Mouse (Mus musculus) liver, postnatal 0 days (tissue): ENCODE measurements around the gene Exog. TPM values are rescaled to one million over a fixed set of nuclear protein-coding genes. Genes with fewer than 3 reads are reported as not detected.

ENCODE experiments used
- ATAC-seq: fragments of 200-750 bp; cut with Nextera tagmentation; 2 replicates; pipeline ENCODE4 v1.8.0; 2017; ENCODE audit warnings: mild to moderate bottlenecking, moderate library complexity
- DNase-seq: peaks from one replicate; pipeline ENCODE4 v3.0.0-alpha.2; 2016
- H3K27ac ChIP-seq: fragments of 300-500 bp; sonication (generic); 2 replicates; pipeline ENCODE4 v1.5.1; 2014; ENCODE audit warnings: antibody characterized with exemption, moderate library complexity, mild to moderate bottlenecking, low read depth
- H3K27me3 ChIP-seq: fragments of 300-500 bp; sonication (generic); 2 replicates; pipeline ENCODE4 v1.6.1; 2014; ENCODE audit warnings: low read length, control low read depth, mixed read lengths; ENCODE audit not compliant: insufficient read depth
- H3K36me3 ChIP-seq: fragments of 300-500 bp; sonication (generic); replicated peaks from 2 replicates; pipeline ENCODE4 v1.6.1; 2014; ENCODE audit warnings: mild to moderate bottlenecking, control low read depth, low read length, moderate library complexity, mixed read lengths; ENCODE audit not compliant: insufficient read depth
- H3K4me1 ChIP-seq: fragments of 300-500 bp; sonication (generic); 2 replicates; pipeline ENCODE4 v1.6.1; 2014; ENCODE audit warnings: antibody characterized with exemption, mild to moderate bottlenecking, control low read depth; ENCODE audit not compliant: insufficient read depth
- H3K4me2 ChIP-seq: fragments of 300-500 bp; sonication (generic); 2 replicates; pipeline ENCODE4 v1.6.1; 2014; ENCODE audit warnings: low read depth, mild to moderate bottlenecking, low read length, moderate library complexity, mixed read lengths
- H3K4me3 ChIP-seq: fragments of 300-500 bp; sonication (generic); 2 replicates; pipeline ENCODE4 v1.5.1; 2014; ENCODE audit warnings: low read depth, low read length
- H3K9ac ChIP-seq: fragments of 300-500 bp; sonication (generic); replicated peaks from 2 replicates; pipeline ENCODE4 v1.6.1; 2014; ENCODE audit warnings: mild to moderate bottlenecking, moderate library complexity
- H3K9me3 ChIP-seq: fragments of 300-500 bp; sonication (generic); 2 replicates; pipeline ENCODE4 v1.6.1; 2016; ENCODE audit warnings: mild to moderate bottlenecking, control low read depth, low read length, mixed read lengths
- CTCF ChIP-seq: sonication (generic); IDR thresholded peaks from 2 replicates; pipeline ENCODE4 v1.5.1; 2016; ENCODE audit warnings: antibody characterized with exemption, low read depth
- EP300 ChIP-seq: IDR thresholded peaks from 2 replicates; pipeline ENCODE4 v1.6.1; 2016; ENCODE audit warnings: antibody characterized with exemption, low read depth, mild to moderate bottlenecking
- WGBS: fragments of 180-500 bp; shearing (Covaris S2); extraction: QIAGEN DNeasy Blood & Tissue Kit; methylation state at CpG from one replicate; pipeline ENCODE4 v1.1.7; 2014; ENCODE audit not compliant: insufficient replicate concordance; 5-methylcytosine and 5-hydroxymethylcytosine counted together
- polyA plus RNA-seq: library from polyadenylated mRNA; unstranded; fragments of >200 nt; fragmentation: Nextera tagmentation; extraction: Ambion mirVana; gene quantifications from 2 replicates; pipeline ENCODE4 v1.2.1, GENCODE M21; 2015

Exog gene
- polyA plus RNA-seq, 1 experiment from 2014 or later, result 3.8 TPM

- no peak overlapping the region for H3K4me2 ChIP-seq
- DNase-seq, result no peak
- H3K9ac ChIP-seq, result no peak overlapping the region
- H3K27me3 ChIP-seq, result no peaks in the 10 kb centered on the region
- no peak for ATAC-seq
- 77% methylated on average over 15 of the region's 15 CpGs for WGBS
- no peaks in the 10 kb centered on the region for H3K4me1 ChIP-seq
- no peak for TF ChIP-seq EP300
- no peak for TF ChIP-seq CTCF
- no peak overlapping the region for H3K27ac ChIP-seq
- no peaks in the 10 kb centered on the region for H3K9me3 ChIP-seq
- no peaks in the 10 kb centered on the region for H3K36me3 ChIP-seq
- H3K4me3 ChIP-seq, result no peak overlapping the region
Measured at GRCm38 (mm10) chr9:119497546-119498246, 53.0 kb downstream of the Exog start.

- Histone ChIP-seq H3K4me2 (no peak overlapping the region), H3K27me3 (no peaks in the 10 kb centered on the region), H3K4me3 (no peak overlapping the region), H3K36me3 (no peaks in the 10 kb centered on the region), H3K9me3 (no peaks in the 10 kb centered on the region), H3K4me1 (no peaks in the 10 kb centered on the region), H3K27ac (no peak overlapping the region), H3K9ac (no peak overlapping the region)
- DNase-seq, result no peak
- no peak for ATAC-seq
- TF ChIP-seq EP300, result no peak
- no peak for TF ChIP-seq CTCF
- WGBS, result 83% methylated on average over 9 of the region's 9 CpGs
Measured at GRCm38 (mm10) chr9:119498247-119498607, 53.5 kb downstream of the Exog start.

- TF ChIP-seq EP300 (no peak), CTCF (no peak)
- 62% methylated on average over 7 of the region's 7 CpGs for WGBS
- no peak overlapping the region for H3K4me3 ChIP-seq
- DNase-seq (no peak), ATAC-seq (no peak)
- no peak overlapping the region for H3K4me2 ChIP-seq
- no peak overlapping the region for H3K9ac ChIP-seq
- H3K9me3 ChIP-seq, result no peaks in the 10 kb centered on the region
- H3K27me3 ChIP-seq, result no peaks in the 10 kb centered on the region
- H3K27ac ChIP-seq, result no peak overlapping the region
- no peaks in the 10 kb centered on the region for H3K4me1 ChIP-seq
- no peaks in the 10 kb centered on the region for H3K36me3 ChIP-seq
Measured at GRCm38 (mm10) chr9:119498885-119499284, 54.1 kb downstream of the Exog start.

- no peak for ATAC-seq
Measured at GRCm38 (mm10) chr9:119503613-119504012, 58.9 kb downstream of the Exog start.

GRCm38 (mm10) chr9:119504981-119505658 lies 60.4 kb downstream of the Exog start:
- TF ChIP-seq CTCF, result no peak
- TF ChIP-seq EP300, result no peak
- DNase-seq (no peak), ATAC-seq (no peak)
- H3K4me2 ChIP-seq, result no peak overlapping the region
- no peaks in the 10 kb centered on the region for H3K36me3 ChIP-seq
- no peak overlapping the region for H3K27ac ChIP-seq
- H3K9me3 ChIP-seq, result peaks cover 4% of the 10 kb centered on the region; the same call in 1 of the 2 replicates
- 49% methylated on average over 11 of the region's 11 CpGs for WGBS
- no peak overlapping the region for H3K4me3 ChIP-seq
- H3K4me1 ChIP-seq, result no peaks in the 10 kb centered on the region
- no peaks in the 10 kb centered on the region for H3K27me3 ChIP-seq
- no peak overlapping the region for H3K9ac ChIP-seq

More at GRCm38 (mm10) chr9:119503613-119504012, 58.9 kb downstream of the Exog start:
- no peaks in the 10 kb centered on the region for H3K27me3 ChIP-seq
- TF ChIP-seq CTCF (0 out of 2 replicates have a peak, but pooled peaks have one; percentile 8), EP300 (no peak)
- H3K36me3 ChIP-seq, result no peaks in the 10 kb centered on the region
- H3K9me3 ChIP-seq, result peaks cover 4% of the 10 kb centered on the region; the same call in 1 of the 2 replicates
- H3K9ac ChIP-seq, result no peak overlapping the region
- no peak overlapping the region for H3K27ac ChIP-seq
- H3K4me2 ChIP-seq, result no peak overlapping the region
- 82% methylated on average over 9 of the region's 9 CpGs for WGBS
- no peak for DNase-seq
- H3K4me1 ChIP-seq, result no peaks in the 10 kb centered on the region
- no peak overlapping the region for H3K4me3 ChIP-seq

- no peak for DNase-seq
- Histone ChIP-seq H3K9me3 (peaks cover 4% of the 10 kb centered on the region; the same call in 1 of the 2 replicates), H3K4me3 (no peak overlapping the region), H3K4me2 (no peak overlapping the region), H3K9ac (no peak overlapping the region), H3K4me1 (no peaks in the 10 kb centered on the region), H3K36me3 (no peaks in the 10 kb centered on the region), H3K27me3 (no peaks in the 10 kb centered on the region), H3K27ac (no peak overlapping the region)
- TF ChIP-seq CTCF (no peak), EP300 (no peak)
- ATAC-seq, result no peak
- WGBS, result 72% methylated on average over 6 of the region's 6 CpGs
Measured at GRCm38 (mm10) chr9:119510902-119511301, 66.2 kb downstream of the Exog start.
